Mouse (Mus musculus) ES-Bruce4 (cell line): Measurements from ENCODE around the gene Add3.

Experiments used
- EP300 ChIP-seq: IDR thresholded peaks from 2 replicates; pipeline ENCODE4 v1.6.1; 2011; ENCODE audit warnings: low read depth, low read length; ENCODE audit not compliant: insufficient read depth
- POLR2A ChIP-seq: IDR thresholded peaks from one replicate; pipeline ENCODE4 v1.8.1; 2011; ENCODE audit warnings: low read length; ENCODE audit not compliant: insufficient read depth

DNA sequence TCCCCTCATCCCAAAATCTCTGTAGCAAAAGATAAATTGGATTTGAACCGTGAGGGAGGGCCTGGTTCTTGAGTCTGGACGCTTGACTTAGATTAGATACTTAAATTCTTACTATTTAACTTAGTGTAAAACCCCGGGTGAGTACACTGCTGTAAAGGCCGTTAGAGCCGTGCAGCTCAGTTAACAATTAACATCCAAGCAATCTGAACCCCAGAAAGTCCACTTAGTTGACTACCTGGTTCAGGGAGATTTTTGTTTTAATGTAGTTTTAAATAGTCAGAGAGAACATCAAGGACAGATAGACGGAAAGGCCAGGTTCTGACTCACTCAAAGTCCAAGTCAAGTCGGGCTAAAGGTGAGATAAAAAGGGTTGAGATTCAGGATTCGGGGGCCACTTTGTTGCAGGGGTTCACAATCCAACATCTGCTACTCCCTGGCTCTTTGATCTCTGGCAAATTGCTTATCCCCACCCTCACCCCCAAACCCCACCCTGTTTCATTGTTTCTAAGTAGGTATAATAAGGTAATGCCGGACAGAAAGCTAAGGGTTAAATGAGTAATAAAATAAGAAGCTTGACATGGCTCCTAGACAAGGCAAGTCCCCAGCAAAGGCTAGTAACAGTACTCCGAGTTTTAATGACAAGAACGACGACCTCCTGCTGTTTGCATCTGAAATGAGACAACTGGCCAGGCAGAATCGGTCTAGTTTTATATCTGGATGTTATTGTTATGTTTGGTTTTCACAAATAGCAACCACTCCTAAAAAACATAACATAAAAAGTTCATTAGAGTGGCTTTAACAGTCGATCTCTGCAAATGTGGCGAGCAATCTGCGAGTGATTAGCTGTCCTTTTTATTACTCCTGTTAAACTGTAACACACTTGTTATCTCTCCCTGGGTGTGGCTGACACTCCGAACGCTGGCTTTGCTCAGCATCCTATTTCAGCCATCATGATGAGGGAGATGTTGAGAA lies 12.6 kb upstream of the Add3 start:
- TF ChIP-seq POLR2A (no peak), EP300 (no peak)
